In the genomic region with DNA sequence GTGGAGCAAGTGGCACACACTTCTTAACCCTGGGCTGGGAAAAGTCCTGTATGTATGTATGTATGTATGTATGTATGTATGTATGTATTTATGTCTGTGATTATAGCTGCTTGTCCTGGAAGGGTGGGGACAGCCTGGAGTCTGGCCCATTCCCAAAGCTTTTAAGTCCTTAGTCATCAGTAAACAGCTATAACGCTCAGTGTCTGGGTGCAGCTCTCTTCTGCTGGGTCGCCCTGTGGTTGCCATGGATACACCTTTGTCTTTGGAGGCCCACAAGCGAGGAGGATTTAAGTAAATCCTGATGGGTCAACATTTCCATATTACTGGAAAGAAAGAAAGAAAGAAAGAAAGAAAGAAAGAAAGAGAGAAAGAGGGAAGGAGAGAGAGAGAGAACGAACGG, we compare ENCODE assay signal across 13 mouse cellular contexts.
DNase-seq lines count a peak whose midpoint lies in the region; ATAC-seq and TF ChIP-seq lines count a peak whose summit lies in the region.
"Had no signal": no experiment of that assay in that cellular context is flagged by ENCODE, and none has a peak within 500 bp of the region (broad histone marks: within the 10 kb centered on the region; RNA-seq: fewer than 3 reads in every experiment).

No protein-coding gene starts in this region.

- H3K4me2 ChIP-seq in neural tube, embryonic 13.5 days = no peak overlapping the region
- H3K4me2 ChIP-seq in neural tube, embryonic 15.5 days = no peak overlapping the region
- H3K4me2 ChIP-seq in forebrain, embryonic 13.5 days = no peak overlapping the region
- no peak overlapping the region for H3K4me2 ChIP-seq in midbrain, embryonic 13.5 days (replicated peaks)
- H3K4me2 ChIP-seq in liver, postnatal 0 days (ENCODE audit: low read depth, low read length) = no peak overlapping the region
- H3K4me2 ChIP-seq: heart, embryonic 15.5 days had no signal

- peaks cover 15% of the 10 kb centered on the region for H3K4me1 ChIP-seq in neural tube, embryonic 13.5 days (replicated peaks)
- 0 out of 2 replicates have a peak, but pooled peaks cover 4% of the 10 kb centered on the region for H3K4me1 ChIP-seq in neural tube, embryonic 15.5 days
- peaks cover 16% of the 10 kb centered on the region for H3K4me1 ChIP-seq in forebrain, embryonic 13.5 days
- H3K4me1 ChIP-seq in midbrain, embryonic 13.5 days (replicated peaks) = peaks cover 24% of the 10 kb centered on the region
- H3K4me1 ChIP-seq in liver, postnatal 0 days (ENCODE audit: insufficient read depth) = no peaks in the 10 kb centered on the region
- H3K4me1 ChIP-seq: heart, embryonic 15.5 days had no signal

- no peak for DNase-seq in natural killer cell, adult 2 months (ENCODE audit: low spot score in 2 of 2)
- no peak for DNase-seq in urinary bladder, postnatal 14 days (ENCODE audit: low spot score)
- DNase-seq in liver, postnatal 0 days = no peak
- DNase-seq: adrenal gland, adult 8-10 months; cerebellum, postnatal 10 days; liver had no signal

- no peak overlapping the region for H3K27ac ChIP-seq in neural tube, embryonic 13.5 days (replicated peaks)
- no peak overlapping the region for H3K27ac ChIP-seq in neural tube, embryonic 15.5 days (replicated peaks)
- H3K27ac ChIP-seq in forebrain, embryonic 13.5 days = no peak overlapping the region
- peak overlapping the region; percentile 62 for H3K27ac ChIP-seq in midbrain, embryonic 13.5 days
- H3K27ac ChIP-seq in liver, postnatal 0 days (ENCODE audit: low read depth) = no peak overlapping the region
- H3K27ac ChIP-seq: heart, embryonic 15.5 days; layer of hippocampus, adult 2 months had no signal

- H3K9me3 ChIP-seq in neural tube, embryonic 13.5 days = no peaks in the 10 kb centered on the region
- H3K9me3 ChIP-seq in neural tube, embryonic 15.5 days (replicated peaks) = no peaks in the 10 kb centered on the region
- H3K9me3 ChIP-seq in forebrain, embryonic 13.5 days (replicated peaks) = no peaks in the 10 kb centered on the region
- H3K9me3 ChIP-seq in midbrain, embryonic 13.5 days = no peaks in the 10 kb centered on the region
- no peaks in the 10 kb centered on the region for H3K9me3 ChIP-seq in liver, postnatal 0 days (ENCODE audit: low read length)
- H3K9me3 ChIP-seq: heart, embryonic 15.5 days had no signal

- H3K9ac ChIP-seq in neural tube, embryonic 13.5 days = no peak overlapping the region
- H3K9ac ChIP-seq in neural tube, embryonic 15.5 days (replicated peaks) = no peak overlapping the region
- H3K9ac ChIP-seq in forebrain, embryonic 13.5 days = no peak overlapping the region
- no peak overlapping the region for H3K9ac ChIP-seq in midbrain, embryonic 13.5 days (replicated peaks)
- no peak overlapping the region for H3K9ac ChIP-seq in liver, postnatal 0 days (replicated peaks)
- H3K9ac ChIP-seq: heart, embryonic 15.5 days had no signal

- H3K27me3 ChIP-seq in neural tube, embryonic 13.5 days = no peaks in the 10 kb centered on the region
- H3K27me3 ChIP-seq in neural tube, embryonic 15.5 days (replicated peaks) = no peaks in the 10 kb centered on the region
- H3K27me3 ChIP-seq in forebrain, embryonic 13.5 days = no peaks in the 10 kb centered on the region
- H3K27me3 ChIP-seq in midbrain, embryonic 13.5 days = no peaks in the 10 kb centered on the region
- H3K27me3 ChIP-seq in liver, postnatal 0 days (ENCODE audit: insufficient read depth, low read length) = no peaks in the 10 kb centered on the region
- H3K27me3 ChIP-seq: heart, embryonic 15.5 days had no signal

- no peaks in the 10 kb centered on the region for H3K36me3 ChIP-seq in neural tube, embryonic 13.5 days
- H3K36me3 ChIP-seq in neural tube, embryonic 15.5 days = no peaks in the 10 kb centered on the region
- no peaks in the 10 kb centered on the region for H3K36me3 ChIP-seq in forebrain, embryonic 13.5 days (ENCODE audit: poor library complexity, severe bottlenecking)
- no peaks in the 10 kb centered on the region for H3K36me3 ChIP-seq in midbrain, embryonic 13.5 days
- no peaks in the 10 kb centered on the region for H3K36me3 ChIP-seq in liver, postnatal 0 days (replicated peaks; ENCODE audit: insufficient read depth, low read length)
- H3K36me3 ChIP-seq: heart, embryonic 15.5 days had no signal

- TF ChIP-seq EP300 in liver, postnatal 0 days (IDR thresholded peaks at IDR 0.05; ENCODE audit: low read depth) = no peak

- WGBS in neural tube, embryonic 13.5 days = 9% methylated on average over 5 of the region's 5 CpGs
- 14% methylated on average over 5 of the region's 5 CpGs for WGBS in neural tube, embryonic 15.5 days
- whole genome bisulfite sequencing in forebrain, embryonic 13.5 days = 2% methylated on average over 5 of the region's 5 CpGs
- WGBS in midbrain, embryonic 13.5 days = 3% methylated on average over 5 of the region's 5 CpGs
- WGBS in liver, postnatal 0 days (ENCODE audit: insufficient replicate concordance) = 59% methylated on average over 5 of the region's 5 CpGs

- no peak for TF ChIP-seq CTCF in liver, postnatal 0 days (IDR thresholded peaks at IDR 0.05; ENCODE audit: low read depth)

- H3K4me3 ChIP-seq in neural tube, embryonic 13.5 days = no peak overlapping the region
- no peak overlapping the region for H3K4me3 ChIP-seq in neural tube, embryonic 15.5 days (replicated peaks)
- H3K4me3 ChIP-seq in forebrain, embryonic 13.5 days = no peak overlapping the region
- H3K4me3 ChIP-seq in midbrain, embryonic 13.5 days (replicated peaks) = no peak overlapping the region
- H3K4me3 ChIP-seq in liver, postnatal 0 days (ENCODE audit: low read depth, low read length) = no peak overlapping the region
- H3K4me3 ChIP-seq: heart, embryonic 15.5 days; layer of hippocampus, adult 2 months had no signal

- ATAC-seq in neural tube, embryonic 13.5 days (ENCODE audit: low read depth) = peak; percentile 47
- no peak for ATAC-seq in neural tube, embryonic 15.5 days (ENCODE audit: low FRiP score)
- ATAC-seq in forebrain, embryonic 13.5 days = 0 out of 2 replicates have a peak, but pooled peaks have one; percentile 45
- ATAC-seq in midbrain, embryonic 13.5 days = peak; percentile 77
- no peak for ATAC-seq in liver, postnatal 0 days
- ATAC-seq: inflammation-experienced regulatory T-cells, adult 6 months had no signal

Comparison
In these comparisons a context has a peak if more than half of its experiments do, and no peak if none do; other contexts are left out.
1. ATAC-seq: peak in neural tube, embryonic 13.5 days (single experiment), forebrain, embryonic 13.5 days (single experiment) and midbrain, embryonic 13.5 days (single experiment); none in neural tube, embryonic 15.5 days (single experiment) and liver, postnatal 0 days (single experiment).